Mouse (Mus musculus) layer of hippocampus, adult 2 months (tissue): ENCODE measurements around the gene Mrpl45. TPM values are rescaled to one million over a fixed set of nuclear protein-coding genes. Genes with fewer than 3 reads are reported as not detected.
"Not testable (repeated sequence)": the region's sequence is repeated elsewhere in the genome, so short reads cannot be mapped to it uniquely, and the experiment has no call there.

Experiments used
- DNase-seq, 2 experiments: peaks; one replicate each; pipeline ENCODE4 v3.0.0; 2022; ENCODE audit warnings: low spot score in 2 of 2
- H3K27ac ChIP-seq: fragments of 200-600 bp; 2 replicates; pipeline ENCODE4 v1.8.1; 2022
- H3K4me3 ChIP-seq: fragments of 200-600 bp; 2 replicates; pipeline ENCODE4 v1.8.1; 2022; ENCODE audit warnings: mild to moderate bottlenecking
- CTCF ChIP-seq: fragments of 200-600 bp; conservative IDR thresholded peaks from 2 replicates; pipeline ENCODE4 v1.8.1; 2022; ENCODE audit warnings: antibody characterized with exemption, mild to moderate bottlenecking, moderate library complexity
- total RNA-seq, 2 experiments: library from RNA; stranded (reverse); gene quantifications; 2 replicates each; pipeline ENCODE4 v1.2.3; 2021

The Mrpl45 gene
- total RNA-seq, 2 experiments from 2014 or later = 24.9 to 30.3 TPM

- no peak overlapping the region for H3K27ac ChIP-seq
- no peak overlapping the region for H3K4me3 ChIP-seq
- no peak for DNase-seq
- TF ChIP-seq CTCF = no peak
Measured at GRCm38 (mm10) chr11:97307294-97308069, 8.0 kb upstream of the Mrpl45 start.

GRCm38 (mm10) chr11:97308806-97309450 lies 6.6 kb upstream of the Mrpl45 start:
- no peak for DNase-seq
- Histone ChIP-seq H3K27ac (peak overlapping the region; percentile 85), H3K4me3 (peak overlapping the region; percentile 57)
- no peak for TF ChIP-seq CTCF

- H3K27ac ChIP-seq = peak overlapping the region; percentile 85
- peak; percentile 30 to 41 for DNase-seq
- TF ChIP-seq CTCF = no peak
- peak overlapping the region; percentile 57 for H3K4me3 ChIP-seq
Measured at GRCm38 (mm10) chr11:97309451-97309836, 6.1 kb upstream of the Mrpl45 start.

GRCm38 (mm10) chr11:97309911-97310571 lies 5.5 kb upstream of the Mrpl45 start:
- DNase-seq = peak; percentile 74 to 79
- peak; percentile 83 for TF ChIP-seq CTCF
- H3K4me3 ChIP-seq = peak overlapping the region; percentile 57
- H3K27ac ChIP-seq = peak overlapping the region; percentile 85

GRCm38 (mm10) chr11:97310895-97311631 lies 4.5 kb upstream of the Mrpl45 start:
- Histone ChIP-seq H3K27ac (peak overlapping the region; percentile 73), H3K4me3 (peak overlapping the region; percentile 10)
- no peak for DNase-seq
- peak; percentile 65 for TF ChIP-seq CTCF

GRCm38 (mm10) chr11:97312871-97313270 lies 2.6 kb upstream of the Mrpl45 start:
- not testable (repeated sequence) for DNase-seq, H3K4me3 ChIP-seq, H3K27ac ChIP-seq

- DNase-seq = no peak
- Histone ChIP-seq H3K4me3 (no peak overlapping the region), H3K27ac (no peak overlapping the region)
- TF ChIP-seq CTCF = peak; percentile 59
Measured at GRCm38 (mm10) chr11:97314110-97314509, 1.4 kb upstream of the Mrpl45 start.

- H3K27ac ChIP-seq = peak overlapping the region; percentile 97
- no peak for TF ChIP-seq CTCF
- H3K4me3 ChIP-seq = peak overlapping the region; percentile 64
- no peak for DNase-seq
Measured at GRCm38 (mm10) chr11:97314751-97315503, 589 bp upstream of the Mrpl45 start.

GRCm38 (mm10) chr11:97321197-97321596 lies 5.7 kb downstream of the Mrpl45 start:
- DNase-seq = no peak
- no peak overlapping the region for H3K4me3 ChIP-seq
- TF ChIP-seq CTCF = no peak
- H3K27ac ChIP-seq = no peak overlapping the region

- not testable (repeated sequence) for H3K27ac ChIP-seq, DNase-seq, H3K4me3 ChIP-seq
- TF ChIP-seq CTCF = peak; percentile 43
Measured at GRCm38 (mm10) chr11:97321894-97322600, 6.5 kb downstream of the Mrpl45 start.

- DNase-seq = no peak
- H3K27ac ChIP-seq = no peak overlapping the region
- no peak overlapping the region for H3K4me3 ChIP-seq
- TF ChIP-seq CTCF = peak; percentile 67
Measured at GRCm38 (mm10) chr11:97325224-97325623, 9.7 kb downstream of the Mrpl45 start.
